13 mouse cellular contexts compared by ENCODE assay signal in the genomic region with DNA sequence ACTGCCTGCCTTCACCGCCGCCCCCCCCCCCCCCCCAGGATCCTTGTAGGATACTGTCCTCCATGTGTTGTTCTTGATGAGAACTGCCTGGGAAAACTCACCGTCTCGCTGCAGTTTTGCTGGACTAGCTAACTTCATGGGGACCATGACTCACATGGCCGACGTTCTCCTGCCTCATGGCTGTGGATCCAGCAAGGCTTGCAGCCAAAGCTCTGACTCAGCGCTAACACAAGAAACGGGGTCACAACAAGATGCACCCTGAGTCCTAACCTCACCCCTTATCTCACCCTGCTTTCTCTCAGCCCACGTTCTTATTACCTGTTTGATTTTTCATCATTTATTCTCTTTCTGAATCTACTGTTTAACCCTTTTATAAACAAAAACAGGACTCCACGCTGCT. TPM values are rescaled to one million over a fixed set of nuclear protein-coding genes. Genes with fewer than 3 reads are reported as not detected.
DNase-seq lines count a peak whose midpoint lies in the region; ATAC-seq and TF ChIP-seq lines count a peak whose summit lies in the region.
"Had no signal": no experiment of that assay in that cellular context is flagged by ENCODE, and none has a peak within 500 bp of the region (broad histone marks: within the 10 kb centered on the region; RNA-seq: fewer than 3 reads in every experiment).

No protein-coding gene starts in this region.

- WGBS in kidney, adult 2 months: 44% methylated on average over 10 of the region's 10 CpGs
- 82% methylated on average over 10 of the region's 10 CpGs for WGBS in kidney, embryonic 14.5 days
- WGBS in forebrain, embryonic 12.5 days: 89% methylated on average over 10 of the region's 10 CpGs

- no peak overlapping the region for H3K9ac ChIP-seq in kidney, embryonic 14.5 days (ENCODE audit: low read depth, low read length)
- no peak overlapping the region for H3K9ac ChIP-seq in forebrain, embryonic 12.5 days
- H3K9ac ChIP-seq: embryonic facial prominence, embryonic 13.5 days had no signal

- peak; percentile 62 for DNase-seq in kidney, adult 2 months
- peak; percentile 94 for DNase-seq in 3T3-L1 (ENCODE audit: low read depth, low spot score)
- peak; percentile 84 for DNase-seq in adrenal gland, adult 8-10 months
- peak; percentile 65 to 74 for DNase-seq in heart, adult 9 months (ENCODE audit: low spot score in 2 of 2)
- DNase-seq in c-Kit-positive CD71-positive TER-119-positive erythroid progenitor cells, embryonic 14.5 days (ENCODE audit: low spot score): no peak
- DNase-seq in ovary, postnatal 14 days (ENCODE audit: low spot score): no peak
- DNase-seq: cerebellum, adult 9-10 months; right cerebral cortex, postnatal 25 days had no signal

- TF ChIP-seq CTCF in kidney, adult 2 months (conservative IDR thresholded peaks at IDR 0.05; ENCODE audit: insufficient read depth, insufficient read length, low read depth, low read length): no peak

- no peaks in the 10 kb centered on the region for H3K9me3 ChIP-seq in kidney, embryonic 14.5 days (ENCODE audit: control insufficient read depth, low read length)
- no peaks in the 10 kb centered on the region for H3K9me3 ChIP-seq in forebrain, embryonic 12.5 days
- H3K9me3 ChIP-seq: embryonic facial prominence, embryonic 13.5 days had no signal

- H3K4me2 ChIP-seq in kidney, embryonic 14.5 days (replicated peaks; ENCODE audit: low read depth, low read length): no peak overlapping the region
- no peak overlapping the region for H3K4me2 ChIP-seq in forebrain, embryonic 12.5 days
- H3K4me2 ChIP-seq: embryonic facial prominence, embryonic 13.5 days had no signal

- no peak for ATAC-seq in kidney, embryonic 14.5 days (ENCODE audit: low FRiP score, low TSS enrichment)
- ATAC-seq in forebrain, embryonic 12.5 days (ENCODE audit: low FRiP score): no peak
- ATAC-seq: activated CD4-positive, CD25-positive, alpha-beta regulatory T cell, adult 4 months had no signal

- H3K4me1 ChIP-seq in kidney, adult 2 months (ENCODE audit: control insufficient read depth, insufficient read depth, low read length): peaks cover 44% of the 10 kb centered on the region
- H3K4me1 ChIP-seq in kidney, embryonic 14.5 days (ENCODE audit: control insufficient read depth, insufficient read depth, low read length): no peaks in the 10 kb centered on the region
- H3K4me1 ChIP-seq in forebrain, embryonic 12.5 days: no peaks in the 10 kb centered on the region

- no peak for TF ChIP-seq POLR2A in kidney, adult 2 months (IDR thresholded peaks at IDR 0.05; ENCODE audit: low read depth, low read length)

- H3K27ac ChIP-seq in kidney, adult 2 months (ENCODE audit: insufficient read depth, low read depth, low read length): peak overlapping the region; percentile 33; the same call in 1 of the 2 replicates
- no peak overlapping the region for H3K27ac ChIP-seq in kidney, embryonic 14.5 days (ENCODE audit: low read depth, low read length)
- H3K27ac ChIP-seq in forebrain, embryonic 12.5 days: no peak overlapping the region
- H3K27ac ChIP-seq: embryonic facial prominence, embryonic 13.5 days; stomach, postnatal 0 days had no signal

- no peaks in the 10 kb centered on the region for H3K27me3 ChIP-seq in kidney, adult 2 months (replicated peaks; ENCODE audit: control insufficient read depth, insufficient read depth, low read length)
- no peaks in the 10 kb centered on the region for H3K27me3 ChIP-seq in kidney, embryonic 14.5 days (ENCODE audit: control insufficient read depth, insufficient read depth, low read length)
- H3K27me3 ChIP-seq in forebrain, embryonic 12.5 days: peaks cover 9% of the 10 kb centered on the region
- H3K27me3 ChIP-seq: embryonic facial prominence, embryonic 13.5 days had no signal

- H3K4me3 ChIP-seq in kidney, adult 2 months (ENCODE audit: insufficient read depth, low read depth, low read length): no peak overlapping the region
- no peak overlapping the region for H3K4me3 ChIP-seq in kidney, embryonic 14.5 days (ENCODE audit: low read length)
- H3K4me3 ChIP-seq in forebrain, embryonic 12.5 days (replicated peaks): no peak overlapping the region
- H3K4me3 ChIP-seq: embryonic facial prominence, embryonic 13.5 days had no signal

- H3K36me3 ChIP-seq in kidney, adult 2 months (ENCODE audit: control insufficient read depth, insufficient read depth, low read length): no peaks in the 10 kb centered on the region; the same call in 1 of the 2 replicates
- H3K36me3 ChIP-seq in kidney, embryonic 14.5 days (ENCODE audit: control insufficient read depth, insufficient read depth, low read length): no peaks in the 10 kb centered on the region
- H3K36me3 ChIP-seq in forebrain, embryonic 12.5 days (replicated peaks): no peaks in the 10 kb centered on the region
- H3K36me3 ChIP-seq: embryonic facial prominence, embryonic 13.5 days had no signal

RNA-seq across cellular contexts. Expression of a gene that starts 56.2 kb away (rescaled TPM):
- 23.7 and 28.7 TPM in 2 replicates for polyA plus RNA-seq in kidney, adult 2 months (2012; rRNA removed)
- 7.1 and 7.9 TPM in 2 replicates for polyA plus RNA-seq in kidney, embryonic 14.5 days (2014; fragmentation: Nextera tagmentation; extraction: Ambion mirVana)
- 10 to 100 TPM in 3 of 4 experiments, 1 to 10 TPM in 1; 9.5 to 21.1 (median 14.6) TPM for total RNA-seq in adrenal gland, adult 8-10 months (2022)
- 2.2 and 2.6 TPM in 2 replicates for polyA plus RNA-seq in forebrain, embryonic 12.5 days (2016; fragmentation: Nextera tagmentation; extraction: Ambion mirVana)

Comparison
In these comparisons a context has a peak if more than half of its experiments do, and no peak if none do; other contexts are left out.
1. DNase-seq: peak in kidney, adult 2 months (single experiment), 3T3-L1 (single experiment), adrenal gland, adult 8-10 months (single experiment) and heart, adult 9 months (2 of 2); none in c-Kit-positive CD71-positive TER-119-positive erythroid progenitor cells, embryonic 14.5 days (single experiment) and ovary, postnatal 14 days (single experiment).